Mouse (Mus musculus) heart, embryonic 11.5 days (tissue): ENCODE measurements at regions not wholly inside any gene's neighbourhood (a gene's known extent, or its start where the extent isn't known, plus 50 kb on each side); places are given as distances from the start of the nearest gene placed in this dataset.
"Not testable (repeated sequence)": the region's sequence is repeated elsewhere in the genome, so short reads cannot be mapped to it uniquely, and the experiment has no call there.

Experiments used
- ATAC-seq: fragments of 200-750 bp; cut with Nextera tagmentation; replicated peaks from 2 replicates; pipeline ENCODE4 v1.8.0; 2017; ENCODE audit warnings: moderate library complexity; ENCODE audit not compliant: insufficient number of reproducible peaks, low FRiP score, low TSS enrichment
- H3K27ac ChIP-seq: fragments of 300-500 bp; sonication (generic); 2 replicates; pipeline ENCODE4 v1.5.1; 2014; ENCODE audit warnings: mild to moderate bottlenecking, low read depth, low read length
- H3K27me3 ChIP-seq: fragments of 300-500 bp; sonication (generic); 2 replicates; pipeline ENCODE4 v1.6.1; 2014; ENCODE audit warnings: mild to moderate bottlenecking, low read length, mixed read lengths; ENCODE audit not compliant: control insufficient read depth, insufficient read depth
- H3K36me3 ChIP-seq: fragments of 300-500 bp; sonication (generic); 2 replicates; pipeline ENCODE4 v1.6.1; 2014; ENCODE audit warnings: mild to moderate bottlenecking, low read length, moderate library complexity, mixed read lengths; ENCODE audit not compliant: control insufficient read depth, insufficient read depth
- H3K4me1 ChIP-seq: fragments of 300-500 bp; sonication (generic); 2 replicates; pipeline ENCODE4 v1.6.1; 2014; ENCODE audit warnings: low read length; ENCODE audit not compliant: control insufficient read depth, insufficient read depth
- H3K4me2 ChIP-seq: fragments of 300-500 bp; sonication (generic); 2 replicates; pipeline ENCODE4 v1.6.1; 2014; ENCODE audit warnings: mild to moderate bottlenecking, moderate library complexity
- H3K4me3 ChIP-seq: fragments of 300-500 bp; sonication (generic); 2 replicates; pipeline ENCODE4 v1.5.1; 2014; ENCODE audit warnings: low read depth, low read length
- H3K9ac ChIP-seq: fragments of 300-500 bp; sonication (generic); 2 replicates; pipeline ENCODE4 v1.6.1; 2014; ENCODE audit warnings: mild to moderate bottlenecking, low read depth, low read length, moderate library complexity
- H3K9me3 ChIP-seq: fragments of 300-500 bp; sonication (generic); replicated peaks from 2 replicates; pipeline ENCODE4 v1.6.1; 2016; ENCODE audit warnings: low read length; ENCODE audit not compliant: control insufficient read depth
- WGBS: fragments of 180-500 bp; shearing (Covaris S2); extraction: QIAGEN DNeasy Blood & Tissue Kit; methylation state at CpG from one replicate; pipeline ENCODE4 v1.1.7; 2014; ENCODE audit not compliant: insufficient replicate concordance; 5-methylcytosine and 5-hydroxymethylcytosine counted together

- no peaks in the 10 kb centered on the region for H3K36me3 ChIP-seq
- WGBS, result 85% methylated on average over 6 of the region's 6 CpGs
- H3K9me3 ChIP-seq, result no peaks in the 10 kb centered on the region
- H3K27ac ChIP-seq, result no peak overlapping the region
- H3K27me3 ChIP-seq, result no peaks in the 10 kb centered on the region
- no peak overlapping the region for H3K4me3 ChIP-seq
- no peaks in the 10 kb centered on the region for H3K4me1 ChIP-seq
- H3K9ac ChIP-seq, result no peak overlapping the region
- H3K4me2 ChIP-seq, result no peak overlapping the region
- ATAC-seq, result no peak
Measured at GRCm38 (mm10) chr9:41425225-41425624, 263.7 kb upstream of the Ubash3b start.

- Histone ChIP-seq H3K27ac (no peak overlapping the region), H3K9ac (no peak overlapping the region), H3K9me3 (no peaks in the 10 kb centered on the region), H3K4me3 (no peak overlapping the region), H3K4me1 (no peaks in the 10 kb centered on the region), H3K4me2 (no peak overlapping the region), H3K36me3 (no peaks in the 10 kb centered on the region), H3K27me3 (no peaks in the 10 kb centered on the region)
- WGBS, result 65% methylated on average over 3 of the region's 3 CpGs
- no peak for ATAC-seq
Measured at GRCm38 (mm10) chr9:41413791-41414190, 252.3 kb upstream of the Ubash3b start.

GRCm38 (mm10) chr9:41413091-41413490 is 251.6 kb upstream of the Ubash3b start:
- not testable (repeated sequence) for H3K4me2 ChIP-seq, H3K27ac ChIP-seq, H3K9me3 ChIP-seq, H3K4me3 ChIP-seq, H3K36me3 ChIP-seq, ATAC-seq, H3K27me3 ChIP-seq, H3K4me1 ChIP-seq, H3K9ac ChIP-seq

GRCm38 (mm10) chr9:41412174-41412757 is 250.8 kb upstream of the Ubash3b start:
- H3K27me3 ChIP-seq, result no peaks in the 10 kb centered on the region
- H3K9me3 ChIP-seq, result no peaks in the 10 kb centered on the region
- 53% methylated on average over 5 of the region's 5 CpGs for WGBS
- no peak overlapping the region for H3K9ac ChIP-seq
- ATAC-seq, result no peak
- no peaks in the 10 kb centered on the region for H3K36me3 ChIP-seq
- no peak overlapping the region for H3K4me2 ChIP-seq
- no peak overlapping the region for H3K27ac ChIP-seq
- H3K4me3 ChIP-seq, result no peak overlapping the region
- peaks cover 9% of the 10 kb centered on the region for H3K4me1 ChIP-seq

- ATAC-seq, result no peak
- no peak overlapping the region for H3K9ac ChIP-seq
- H3K4me2 ChIP-seq, result no peak overlapping the region
- no peaks in the 10 kb centered on the region for H3K27me3 ChIP-seq
- 45% methylated on average over 2 of the region's 2 CpGs for WGBS
- no peaks in the 10 kb centered on the region for H3K36me3 ChIP-seq
- no peak overlapping the region for H3K4me3 ChIP-seq
- H3K4me1 ChIP-seq, result peaks cover 14% of the 10 kb centered on the region
- H3K9me3 ChIP-seq, result no peaks in the 10 kb centered on the region
- no peak overlapping the region; the same call in 1 of the 2 replicates for H3K27ac ChIP-seq
Measured at GRCm38 (mm10) chr9:41408301-41408700, 246.8 kb upstream of the Ubash3b start.

- no peak overlapping the region for H3K27ac ChIP-seq
- no peaks in the 10 kb centered on the region for H3K27me3 ChIP-seq
- WGBS, result 14% methylated on average over 2 of the region's 2 CpGs
- H3K9ac ChIP-seq, result no peak overlapping the region
- H3K9me3 ChIP-seq, result no peaks in the 10 kb centered on the region
- H3K36me3 ChIP-seq, result no peaks in the 10 kb centered on the region
- peaks cover 14% of the 10 kb centered on the region for H3K4me1 ChIP-seq
- ATAC-seq, result no peak
- no peak overlapping the region for H3K4me2 ChIP-seq
- no peak overlapping the region for H3K4me3 ChIP-seq
Measured at GRCm38 (mm10) chr9:41407078-41407477, 245.6 kb upstream of the Ubash3b start.

- Histone ChIP-seq H3K4me3 (no peak overlapping the region), H3K9ac (no peak overlapping the region), H3K27ac (no peak overlapping the region), H3K36me3 (no peaks in the 10 kb centered on the region), H3K4me1 (peaks cover 9% of the 10 kb centered on the region), H3K27me3 (no peaks in the 10 kb centered on the region), H3K4me2 (no peak overlapping the region), H3K9me3 (no peaks in the 10 kb centered on the region)
- no peak for ATAC-seq
- WGBS, result 79% methylated on average over 3 of the region's 3 CpGs
Measured at GRCm38 (mm10) chr9:41402942-41403341, 241.4 kb upstream of the Ubash3b start.

- Histone ChIP-seq H3K9me3 (no peaks in the 10 kb centered on the region), H3K9ac (no peak overlapping the region)
- ATAC-seq, result no peak
Measured at GRCm38 (mm10) chr9:41400950-41401349, 239.5 kb upstream of the Ubash3b start.

GRCm38 (mm10) chr9:41395471-41395870 is 234.0 kb upstream of the Ubash3b start:
- H3K4me1 ChIP-seq, result peaks cover 5% of the 10 kb centered on the region; the same call in 1 of the 2 replicates
- H3K27ac ChIP-seq, result no peak overlapping the region
- no peak overlapping the region for H3K4me2 ChIP-seq
- H3K4me3 ChIP-seq, result no peak overlapping the region
- H3K9me3 ChIP-seq, result no peaks in the 10 kb centered on the region
- no peaks in the 10 kb centered on the region for H3K36me3 ChIP-seq
- no peak overlapping the region for H3K9ac ChIP-seq
- H3K27me3 ChIP-seq, result no peaks in the 10 kb centered on the region
- 16% methylated on average over 4 of the region's 4 CpGs for WGBS
- ATAC-seq, result no peak

More at GRCm38 (mm10) chr9:41400950-41401349, 239.5 kb upstream of the Ubash3b start:
- H3K27me3 ChIP-seq, result no peaks in the 10 kb centered on the region
- no peaks in the 10 kb centered on the region for H3K36me3 ChIP-seq
- no peaks in the 10 kb centered on the region for H3K4me1 ChIP-seq
- H3K27ac ChIP-seq, result no peak overlapping the region
- H3K4me3 ChIP-seq, result no peak overlapping the region
- 77% methylated on average over 6 of the region's 6 CpGs for WGBS
- no peak overlapping the region for H3K4me2 ChIP-seq
